Comparison of ENCODE assay signal across 28 mouse cellular contexts in the genomic region with DNA sequence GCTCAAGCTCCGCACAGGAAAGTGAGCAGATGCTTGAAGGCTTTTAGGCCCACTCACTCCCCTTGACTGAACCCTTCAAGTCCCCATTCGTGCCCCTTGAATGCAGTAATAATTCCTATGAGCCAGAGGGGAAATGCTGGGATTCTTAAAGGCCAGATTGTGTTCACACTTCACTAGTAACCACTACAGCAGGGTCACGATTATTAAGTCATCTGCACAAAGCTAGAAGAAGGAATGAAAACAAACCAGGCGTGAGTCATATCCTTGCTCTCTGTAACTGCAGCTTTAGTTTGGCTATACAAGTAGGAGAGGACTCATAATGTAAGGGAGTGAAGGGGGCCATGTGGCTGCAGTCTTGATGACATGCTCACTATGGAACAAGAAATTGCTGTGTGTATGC.
DNase-seq lines count a peak whose midpoint lies in the region; ATAC-seq and TF ChIP-seq lines count a peak whose summit lies in the region.
"Had no signal": no experiment of that assay in that cellular context is flagged by ENCODE, and none has a peak within 500 bp of the region (broad histone marks: within the 10 kb centered on the region; RNA-seq: fewer than 3 reads in every experiment).

No protein-coding gene starts in this region.

- no peak overlapping the region for H3K4me3 ChIP-seq in heart, postnatal 0 days (ENCODE audit: low read depth, low read length)
- no peak overlapping the region for H3K4me3 ChIP-seq in midbrain, embryonic 11.5 days (ENCODE audit: low read depth, low read length)
- H3K4me3 ChIP-seq: embryonic facial prominence, embryonic 12.5 days; limb, embryonic 13.5 days; lung, embryonic 15.5 days; midbrain, embryonic 15.5 days; myocyte; neural tube, embryonic 15.5 days had no signal

- WGBS in heart, postnatal 0 days, result 65% methylated on average over 4 of the region's 4 CpGs
- WGBS in midbrain, embryonic 11.5 days, result 87% methylated on average over 4 of the region's 4 CpGs

- ATAC-seq in heart, postnatal 0 days (ENCODE audit: insufficient read depth, low read depth), result no peak
- ATAC-seq in midbrain, embryonic 11.5 days (ENCODE audit: low FRiP score), result no peak
- ATAC-seq: activated CD4-positive, CD25-positive, alpha-beta regulatory T cell, adult 4 months; CD4-positive, CD25-positive, alpha-beta regulatory T cell, adult 4 months; forebrain, embryonic 14.5 days; midbrain, embryonic 15.5 days had no signal

- no peak for TF ChIP-seq EP300 in heart, postnatal 0 days (IDR thresholded peaks at IDR 0.05; ENCODE audit: low read depth)

- H3K4me2 ChIP-seq in heart, postnatal 0 days (ENCODE audit: low read depth, low read length), result no peak overlapping the region
- H3K4me2 ChIP-seq in midbrain, embryonic 11.5 days, result no peak overlapping the region
- H3K4me2 ChIP-seq: embryonic facial prominence, embryonic 12.5 days; limb, embryonic 13.5 days; lung, embryonic 15.5 days; midbrain, embryonic 15.5 days; neural tube, embryonic 15.5 days had no signal

- DNase-seq in heart, postnatal 0 days (ENCODE audit: low spot score), result peak; percentile 31
- DNase-seq in heart, postnatal 36 days, result no peak
- peak; percentile 58 for DNase-seq in 3134 (ENCODE audit: extremely low read depth, insufficient read length, low spot score)
- DNase-seq in 3T3-L1 (ENCODE audit: low read depth, low spot score), result peak; percentile 85
- DNase-seq in adipocyte (ENCODE audit: low spot score), result peak; percentile 3
- no peak for DNase-seq in thymus, adult 18-20 months
- DNase-seq in midbrain, embryonic 11.5 days (ENCODE audit: low spot score, missing footprints), result no peak
- no peak for DNase-seq in layer of hippocampus, adult 11-12 months (ENCODE audit: low spot score)
- DNase-seq: adrenal gland, postnatal 10 days; cerebellum, adult 2 months; cerebellum, postnatal 25 days; gastrocnemius, postnatal 10 days; kidney, adult 2 months; kidney, postnatal 10 days; lung, postnatal 4 days; right cerebral cortex, postnatal 14 days; spleen, adult 18-20 months; thymus, postnatal 25 days had no signal

- TF ChIP-seq CTCF in heart, postnatal 0 days (IDR thresholded peaks at IDR 0.05; ENCODE audit: low read depth), result no peak

- no peaks in the 10 kb centered on the region for H3K9me3 ChIP-seq in heart, postnatal 0 days (replicated peaks; ENCODE audit: control insufficient read depth, low read length)
- no peaks in the 10 kb centered on the region for H3K9me3 ChIP-seq in midbrain, embryonic 11.5 days (ENCODE audit: control insufficient read depth, low read length)
- H3K9me3 ChIP-seq: limb, embryonic 13.5 days; lung, embryonic 15.5 days; midbrain, embryonic 15.5 days; neural tube, embryonic 15.5 days had no signal

- H3K27me3 ChIP-seq in heart, postnatal 0 days (ENCODE audit: control insufficient read depth, insufficient read depth, low read length), result no peaks in the 10 kb centered on the region
- H3K27me3 ChIP-seq in midbrain, embryonic 11.5 days (ENCODE audit: control insufficient read depth, insufficient read depth, low read length), result no peaks in the 10 kb centered on the region
- H3K27me3 ChIP-seq: embryonic facial prominence, embryonic 12.5 days; limb, embryonic 13.5 days; lung, embryonic 15.5 days; midbrain, embryonic 15.5 days; neural tube, embryonic 15.5 days had no signal

- no peak overlapping the region for H3K27ac ChIP-seq in heart, postnatal 0 days (ENCODE audit: low read depth)
- H3K27ac ChIP-seq in midbrain, embryonic 11.5 days (ENCODE audit: low read depth, low read length), result no peak overlapping the region
- H3K27ac ChIP-seq: embryonic facial prominence, embryonic 12.5 days; limb, embryonic 13.5 days; liver, embryonic 14.5 days; lung, embryonic 15.5 days; midbrain, embryonic 15.5 days; neural tube, embryonic 15.5 days had no signal

- H3K9ac ChIP-seq in heart, postnatal 0 days (replicated peaks; ENCODE audit: low read depth, low read length), result no peak overlapping the region
- no peak overlapping the region for H3K9ac ChIP-seq in midbrain, embryonic 11.5 days (ENCODE audit: low read length)
- H3K9ac ChIP-seq: embryonic facial prominence, embryonic 12.5 days; limb, embryonic 13.5 days; liver, embryonic 14.5 days; lung, embryonic 15.5 days; midbrain, embryonic 15.5 days; neural tube, embryonic 15.5 days had no signal

- intact Hi-C loops in heart, postnatal 36 days (cut with DNase I), result no loop called here

- H3K4me1 ChIP-seq in heart, postnatal 0 days (ENCODE audit: control insufficient read depth, insufficient read depth), result no peaks in the 10 kb centered on the region
- H3K4me1 ChIP-seq in midbrain, embryonic 11.5 days (ENCODE audit: control insufficient read depth, insufficient read depth, low read length), result no peaks in the 10 kb centered on the region
- H3K4me1 ChIP-seq: embryonic facial prominence, embryonic 12.5 days; lung, embryonic 15.5 days; midbrain, embryonic 15.5 days; neural tube, embryonic 15.5 days had no signal

- 0 out of 2 replicates have a peak, but pooled peaks cover 5% of the 10 kb centered on the region for H3K36me3 ChIP-seq in heart, postnatal 0 days (replicated peaks; ENCODE audit: control insufficient read depth, insufficient read depth, low read length)
- H3K36me3 ChIP-seq in midbrain, embryonic 11.5 days (ENCODE audit: control insufficient read depth, insufficient read depth, low read length), result no peaks in the 10 kb centered on the region
- H3K36me3 ChIP-seq: embryonic facial prominence, embryonic 12.5 days; lung, embryonic 15.5 days; midbrain, embryonic 15.5 days; neural tube, embryonic 15.5 days had no signal

Comparison
In these comparisons a context has a peak if more than half of its experiments do, and no peak if none do; other contexts are left out.
1. DNase-seq: peak in heart, postnatal 0 days (single experiment), 3134 (single experiment), 3T3-L1 (single experiment) and adipocyte (single experiment); none in heart, postnatal 36 days (0 of 2), thymus, adult 18-20 months (0 of 2), midbrain, embryonic 11.5 days (single experiment) and layer of hippocampus, adult 11-12 months (single experiment).